Mouse (Mus musculus) liver, embryonic 16.5 days (tissue): ENCODE results near the gene Iars. TPM values are rescaled to one million over a fixed set of nuclear protein-coding genes. Genes with fewer than 3 reads are reported as not detected.
A peak's percentile ranks its signal among the peaks of the same experiment; 100 is the strongest.

ENCODE experiments used
- ATAC-seq: fragments of 200-750 bp; cut with Nextera tagmentation; 2 replicates; pipeline ENCODE4 v1.8.0; 2017; ENCODE audit warnings: low read depth, mild to moderate bottlenecking, moderate number of reproducible peaks, moderate library complexity
- H3K27ac ChIP-seq: fragments of 300-500 bp; sonication (generic); 2 replicates; pipeline ENCODE4 v1.5.1; 2014; ENCODE audit warnings: mild to moderate bottlenecking, low read length
- H3K27me3 ChIP-seq: fragments of 300-500 bp; sonication (generic); 2 replicates; pipeline ENCODE4 v1.6.1; 2014; ENCODE audit warnings: low read depth, low read length, mixed read lengths; ENCODE audit not compliant: control insufficient read depth, insufficient read depth
- H3K36me3 ChIP-seq: fragments of 300-500 bp; sonication (generic); 2 replicates; pipeline ENCODE4 v1.6.1; 2014; ENCODE audit warnings: mild to moderate bottlenecking; ENCODE audit not compliant: control insufficient read depth, insufficient read depth
- H3K4me1 ChIP-seq: fragments of 300-500 bp; sonication (generic); 2 replicates; pipeline ENCODE4 v1.6.1; 2014; ENCODE audit warnings: low read depth, low read length, mixed read lengths; ENCODE audit not compliant: control insufficient read depth
- H3K4me2 ChIP-seq: fragments of 300-500 bp; sonication (generic); 2 replicates; pipeline ENCODE4 v1.6.1; 2014; ENCODE audit warnings: low read depth, low read length, mixed read lengths
- H3K4me3 ChIP-seq: fragments of 300-500 bp; sonication (generic); 2 replicates; pipeline ENCODE4 v1.5.1; 2014; ENCODE audit warnings: low read depth, mild to moderate bottlenecking, low read length
- H3K9ac ChIP-seq: fragments of 300-500 bp; sonication (generic); 2 replicates; pipeline ENCODE4 v1.6.1; 2014; ENCODE audit warnings: low read depth, low read length
- H3K9me3 ChIP-seq: fragments of 300-500 bp; sonication (generic); replicated peaks from 2 replicates; pipeline ENCODE4 v1.6.1; 2016; ENCODE audit warnings: low read length; ENCODE audit not compliant: control insufficient read depth
- WGBS: fragments of 180-500 bp; shearing (Covaris S2); extraction: QIAGEN DNeasy Blood & Tissue Kit; methylation state at CpG from one replicate; pipeline ENCODE4 v1.1.7; 2014; ENCODE audit not compliant: insufficient replicate concordance; 5-methylcytosine and 5-hydroxymethylcytosine counted together
- polyA plus RNA-seq: library from polyadenylated mRNA; unstranded; fragments of >200 nt; fragmentation: Nextera tagmentation; extraction: Ambion mirVana; gene quantifications from 2 replicates; pipeline ENCODE4 v1.2.1, GENCODE M21; 2015

Iars gene
- polyA plus RNA-seq, 1 experiment from 2014 or later: 50.2 TPM

GRCm38 (mm10) chr13:49652481-49653179, 29.3 kb upstream of the Iars start, which contains the start of the genes Cenpp and Nol8:
Gene Cenpp (minus strand): TSS chr13:49652785.
Gene Nol8 (plus strand): TSS chr13:49653078.
- WGBS: under 1% methylated on average over 65 of the region's 68 CpGs
- Histone ChIP-seq H3K4me3 (peak within 1 kb of the TSS; percentile 84), H3K27me3 (no peaks in the 10 kb centered on the region), H3K9me3 (no peaks in the 10 kb centered on the region), H3K4me1 (peaks cover 13% of the 10 kb centered on the region), H3K36me3 (no peaks in the 10 kb centered on the region), H3K27ac (peak within 1 kb of the TSS; percentile 72), H3K4me2 (peak within 1 kb of the TSS; percentile 98), H3K9ac (peak within 1 kb of the TSS; percentile 78)
- peak; percentile 99 for ATAC-seq

- peak; percentile 54 for ATAC-seq
- WGBS: under 1% methylated on average over 16 of the region's 16 CpGs
- Histone ChIP-seq H3K9ac (peak overlapping the region; percentile 65), H3K27ac (peak overlapping the region; percentile 71), H3K27me3 (no peaks in the 10 kb centered on the region), H3K36me3 (no peaks in the 10 kb centered on the region), H3K9me3 (no peaks in the 10 kb centered on the region), H3K4me2 (peak overlapping the region; percentile 98), H3K4me1 (peaks cover 13% of the 10 kb centered on the region), H3K4me3 (peak overlapping the region; percentile 84)
Measured at GRCm38 (mm10) chr13:49653180-49653541, 28.7 kb upstream of the Iars start.

GRCm38 (mm10) chr13:49677793-49678192, 4.1 kb upstream of the Iars start:
- Histone ChIP-seq H3K4me2 (no peak overlapping the region), H3K27me3 (no peaks in the 10 kb centered on the region), H3K9me3 (no peaks in the 10 kb centered on the region), H3K27ac (no peak overlapping the region), H3K4me3 (no peak overlapping the region), H3K36me3 (peaks cover 4% of the 10 kb centered on the region; the same call in 1 of the 2 replicates), H3K9ac (no peak overlapping the region), H3K4me1 (no peaks in the 10 kb centered on the region; the same call in 1 of the 2 replicates)
- 44% methylated on average over 2 of the region's 2 CpGs for WGBS
- no peak for ATAC-seq

GRCm38 (mm10) chr13:49682233-49682846, 440 bp downstream of the Iars start:
- WGBS: 0% methylated on average over 20 of the region's 20 CpGs
- peak; percentile 33 for ATAC-seq
- no peaks in the 10 kb centered on the region for H3K9me3 ChIP-seq
- H3K9ac ChIP-seq: peak overlapping the region; percentile 90
- no peaks in the 10 kb centered on the region; the same call in none of the 2 replicates for H3K36me3 ChIP-seq
- peak overlapping the region; percentile 92 for H3K27ac ChIP-seq
- H3K4me2 ChIP-seq: peak overlapping the region; percentile 75
- H3K4me3 ChIP-seq: peak overlapping the region; percentile 85
- no peaks in the 10 kb centered on the region for H3K27me3 ChIP-seq
- peaks cover 14% of the 10 kb centered on the region for H3K4me1 ChIP-seq

GRCm38 (mm10) chr13:49684266-49684665, 2.4 kb downstream of the Iars start:
- Histone ChIP-seq H3K4me1 (peaks cover 14% of the 10 kb centered on the region), H3K27ac (no peak overlapping the region), H3K4me2 (no peak overlapping the region), H3K4me3 (no peak overlapping the region), H3K9ac (no peak overlapping the region), H3K27me3 (no peaks in the 10 kb centered on the region), H3K9me3 (no peaks in the 10 kb centered on the region), H3K36me3 (peaks cover 16% of the 10 kb centered on the region)
- ATAC-seq: no peak
- 62% methylated on average over 4 of the region's 4 CpGs for WGBS

- Histone ChIP-seq H3K9ac (no peak overlapping the region), H3K27ac (no peak overlapping the region), H3K9me3 (no peaks in the 10 kb centered on the region), H3K4me1 (no peaks in the 10 kb centered on the region), H3K4me2 (no peak overlapping the region), H3K36me3 (peaks cover 38% of the 10 kb centered on the region), H3K4me3 (no peak overlapping the region), H3K27me3 (no peaks in the 10 kb centered on the region)
- WGBS: 92% methylated on average over 5 of the region's 5 CpGs
- ATAC-seq: no peak
Measured at GRCm38 (mm10) chr13:49691056-49691455, 9.2 kb downstream of the Iars start.

- peaks cover 54% of the 10 kb centered on the region for H3K36me3 ChIP-seq
- no peaks in the 10 kb centered on the region for H3K9me3 ChIP-seq
- H3K4me1 ChIP-seq: no peaks in the 10 kb centered on the region
- no peak overlapping the region for H3K27ac ChIP-seq
- WGBS: 84% methylated on average over 11 of the region's 11 CpGs
- no peaks in the 10 kb centered on the region for H3K27me3 ChIP-seq
- ATAC-seq: no peak
- no peak overlapping the region for H3K9ac ChIP-seq
- no peak overlapping the region for H3K4me3 ChIP-seq
- H3K4me2 ChIP-seq: no peak overlapping the region
Measured at GRCm38 (mm10) chr13:49703216-49703779, 21.4 kb downstream of the Iars start.

GRCm38 (mm10) chr13:49706032-49706690, 24.3 kb downstream of the Iars start:
- ATAC-seq: no peak
- 92% methylated on average over 3 of the region's 3 CpGs for WGBS

More at GRCm38 (mm10) chr13:49706032-49706690, 24.3 kb downstream of the Iars start:
- no peak overlapping the region for H3K9ac ChIP-seq
- no peak overlapping the region for H3K4me2 ChIP-seq
- H3K27me3 ChIP-seq: no peaks in the 10 kb centered on the region
- peaks cover 67% of the 10 kb centered on the region for H3K36me3 ChIP-seq
- no peaks in the 10 kb centered on the region for H3K4me1 ChIP-seq
- H3K9me3 ChIP-seq: no peaks in the 10 kb centered on the region
- H3K27ac ChIP-seq: no peak overlapping the region
- no peak overlapping the region for H3K4me3 ChIP-seq
